In genomic region chr13:37388222-37389202, GRCm38 (mm10) we compare ENCODE assay signal across 9 mouse cellular contexts. TPM values are rescaled to one million over a fixed set of nuclear protein-coding genes. Genes with fewer than 3 reads are reported as not detected.
DNase-seq lines count a peak whose midpoint lies in the region; ATAC-seq and TF ChIP-seq lines count a peak whose summit lies in the region.
"Had no signal": no experiment of that assay in that cellular context is flagged by ENCODE, and none has a peak within 500 bp of the region (broad histone marks: within the 10 kb centered on the region; RNA-seq: fewer than 3 reads in every experiment).

No protein-coding gene starts in this region.

- no peak for TF ChIP-seq POLR2A in lung, adult 2 months (IDR thresholded peaks at IDR 0.05; ENCODE audit: borderline replicate concordance, extremely low read depth, low read depth, low read length)
- TF ChIP-seq POLR2A in cortical plate, adult 2 months (IDR thresholded peaks at IDR 0.05; ENCODE audit: extremely low read depth, insufficient read depth, low read length), result no peak

- intact Hi-C loops in heart, postnatal 14 days (cut with DNase I), result no loop called here

- no peak overlapping the region for H3K4me2 ChIP-seq in lung, embryonic 16.5 days (ENCODE audit: low read depth, low read length)
- no peak overlapping the region for H3K4me2 ChIP-seq in intestine, postnatal 0 days (replicated peaks; ENCODE audit: low read depth)

- H3K36me3 ChIP-seq in lung, embryonic 16.5 days (ENCODE audit: control insufficient read depth, insufficient read depth, low read length), result no peaks in the 10 kb centered on the region; the same call in 1 of the 2 replicates
- no peaks in the 10 kb centered on the region for H3K36me3 ChIP-seq in intestine, postnatal 0 days (ENCODE audit: control insufficient read depth, insufficient read depth)

- no peaks in the 10 kb centered on the region for H3K27me3 ChIP-seq in lung, embryonic 16.5 days (ENCODE audit: control insufficient read depth, insufficient read depth, low read depth, low read length)
- no peaks in the 10 kb centered on the region for H3K27me3 ChIP-seq in intestine, postnatal 0 days (replicated peaks; ENCODE audit: control insufficient read depth, insufficient read depth, low read length)
- H3K27me3 ChIP-seq: megakaryocyte, embryonic 14.5 days had no signal

- no peak for TF ChIP-seq CTCF in lung, adult 2 months (IDR thresholded peaks at IDR 0.05; ENCODE audit: insufficient read depth, low read length)
- no peak for TF ChIP-seq CTCF in cortical plate, adult 2 months (IDR thresholded peaks at IDR 0.05; ENCODE audit: extremely low read depth, insufficient read depth, low read length)
- no peak for TF ChIP-seq CTCF in intestine, postnatal 0 days (IDR thresholded peaks at IDR 0.05; ENCODE audit: low read depth)

- H3K4me3 ChIP-seq in lung, adult 2 months (replicated peaks; ENCODE audit: extremely low read depth, low read depth, low read length), result no peak overlapping the region
- H3K4me3 ChIP-seq in cortical plate, adult 2 months (ENCODE audit: insufficient read depth, low read length), result no peak overlapping the region
- no peak overlapping the region for H3K4me3 ChIP-seq in lung, embryonic 16.5 days (ENCODE audit: low read length)
- no peak overlapping the region for H3K4me3 ChIP-seq in intestine, postnatal 0 days (ENCODE audit: low read depth, low read length)
- H3K4me3 ChIP-seq: megakaryocyte, embryonic 14.5 days had no signal

- peak; percentile 86 for ATAC-seq in lung, embryonic 16.5 days (ENCODE audit: low read depth)
- no peak for ATAC-seq in megakaryocyte, adult 5-6 weeks (ENCODE audit: poor library complexity, severe bottlenecking)
- no peak for ATAC-seq in intestine, postnatal 0 days

- peak overlapping the region; percentile 84 for H3K27ac ChIP-seq in cortical plate, adult 2 months (ENCODE audit: insufficient read depth, low read length)
- peak overlapping the region; percentile 84 for H3K27ac ChIP-seq in lung, embryonic 16.5 days (ENCODE audit: low read length)
- H3K27ac ChIP-seq in intestine, postnatal 0 days (ENCODE audit: low read depth, low read length), result no peak overlapping the region

- H3K9me3 ChIP-seq in lung, embryonic 16.5 days (ENCODE audit: control insufficient read depth, low read length), result no peaks in the 10 kb centered on the region
- no peaks in the 10 kb centered on the region for H3K9me3 ChIP-seq in intestine, postnatal 0 days (ENCODE audit: control insufficient read depth)
- H3K9me3 ChIP-seq: megakaryocyte, embryonic 14.5 days had no signal

- no peaks in the 10 kb centered on the region for H3K4me1 ChIP-seq in lung, adult 2 months (ENCODE audit: control insufficient read depth, insufficient read depth, low read length)
- H3K4me1 ChIP-seq in cortical plate, adult 2 months (ENCODE audit: control insufficient read depth, insufficient read depth, low read length), result peaks cover 2% of the 10 kb centered on the region; the same call in 1 of the 2 replicates
- H3K4me1 ChIP-seq in lung, embryonic 16.5 days (replicated peaks; ENCODE audit: control insufficient read depth, insufficient read depth, low read length), result peaks cover 9% of the 10 kb centered on the region
- H3K4me1 ChIP-seq in intestine, postnatal 0 days (replicated peaks; ENCODE audit: control insufficient read depth, insufficient read depth, low read length), result no peaks in the 10 kb centered on the region
- H3K4me1 ChIP-seq: megakaryocyte, embryonic 14.5 days had no signal

- WGBS in lung, adult 2 months, result 36% methylated on average over 9 of the region's 9 CpGs
- WGBS in lung, embryonic 16.5 days, result 39% methylated on average over 9 of the region's 9 CpGs
- 61% methylated on average over 9 of the region's 9 CpGs for WGBS in intestine, postnatal 0 days

- H3K9ac ChIP-seq in lung, embryonic 16.5 days (ENCODE audit: low read length), result no peak overlapping the region
- no peak overlapping the region for H3K9ac ChIP-seq in intestine, postnatal 0 days (ENCODE audit: low read depth, low read length)

- DNase-seq in lung, adult 18-20 months, result peak; percentile 9 to 29
- DNase-seq in lung, adult 2 months, result no peak
- peak; percentile 26 to 47 for DNase-seq in heart, postnatal 14 days
- DNase-seq in embryo, embryonic 10.5 days (ENCODE audit: low spot score), result no peak

RNA-seq across cellular contexts. Expression of gene Ly86, which starts 43.5 kb away (rescaled TPM):
- polyA plus RNA-seq in lung, adult 2 months (2012; rRNA removed), result 6.6 and 6.9 TPM in 2 replicates
- polyA plus RNA-seq in cortical plate, adult 2 months (2012; rRNA removed), result 22.2 and 24.3 TPM in 2 replicates
- 1 to 10 TPM; 3.1 to 3.3 TPM for total RNA-seq in heart, postnatal 14 days (2021)
- 16.0 and 17.3 TPM in 2 replicates for polyA plus RNA-seq in lung, embryonic 16.5 days (2015; fragmentation: Nextera tagmentation; extraction: Ambion mirVana)
- 497 and 530 TPM in 2 replicates for total RNA-seq in megakaryocyte, adult 5-6 weeks (2015)
- 408 and 439 TPM in 2 replicates for total RNA-seq in megakaryocyte, adult 5-6 weeks (2017)
- 6.7 and 8.3 TPM in 2 replicates for polyA plus RNA-seq in intestine, postnatal 0 days (2015; fragmentation: Nextera tagmentation; extraction: Ambion mirVana)

Comparison
In these comparisons a context has a peak if more than half of its experiments do, and no peak if none do; other contexts are left out.
1. DNase-seq: peak in lung, adult 18-20 months (2 of 2) and heart, postnatal 14 days (2 of 2); none in lung, adult 2 months (single experiment) and embryo, embryonic 10.5 days (single experiment).